Mouse (Mus musculus): ENCODE results near the gene Gm11564. TPM values are rescaled to one million over a fixed set of nuclear protein-coding genes. Genes with fewer than 3 reads are reported as not detected.

Gene Gm11564
- polyA plus RNA-seq, 1 experiment from 2014 or later, result not detected

Other genes with a start within 250 kb of the Gm11564 start
- not detected in 2 replicates for gene Krtap3-1, start 249.0 kb downstream of the Gm11564 start, polyA plus RNA-seq (2014; fragmentation: Nextera tagmentation; extraction: Ambion mirVana)
- gene Krtap1-5, start 234.7 kb downstream of the Gm11564 start, polyA plus RNA-seq (2014; fragmentation: Nextera tagmentation; extraction: Ambion mirVana), result not detected in 2 replicates
- gene Krtap1-4, start 232.0 kb downstream of the Gm11564 start, polyA plus RNA-seq (2014; fragmentation: Nextera tagmentation; extraction: Ambion mirVana), result not detected in 2 replicates
- gene Krtap1-3, start 224.3 kb downstream of the Gm11564 start, polyA plus RNA-seq (2014; fragmentation: Nextera tagmentation; extraction: Ambion mirVana), result not detected in 2 replicates
- not detected in 2 replicates for gene Krtap9-3, start 217.6 kb downstream of the Gm11564 start, polyA plus RNA-seq (2014; fragmentation: Nextera tagmentation; extraction: Ambion mirVana)
- not detected in 2 replicates for gene Gm11938, start 212.4 kb downstream of the Gm11564 start, polyA plus RNA-seq (2014; fragmentation: Nextera tagmentation; extraction: Ambion mirVana)
- not detected in 2 replicates for gene Gm11937, start 205.5 kb downstream of the Gm11564 start, polyA plus RNA-seq (2014; fragmentation: Nextera tagmentation; extraction: Ambion mirVana)
- not detected in 2 replicates for gene Krtap2-4, start 200.8 kb downstream of the Gm11564 start, polyA plus RNA-seq (2014; fragmentation: Nextera tagmentation; extraction: Ambion mirVana)
- not detected in 2 replicates for gene Gm11562, start 195.2 kb downstream of the Gm11564 start, polyA plus RNA-seq (2014; fragmentation: Nextera tagmentation; extraction: Ambion mirVana)
- gene Krtap4-1, start 187.4 kb downstream of the Gm11564 start, polyA plus RNA-seq (2014; fragmentation: Nextera tagmentation; extraction: Ambion mirVana), result not detected in 2 replicates
- not detected in 2 replicates for gene Krtap4-2, start 180.6 kb downstream of the Gm11564 start, polyA plus RNA-seq (2014; fragmentation: Nextera tagmentation; extraction: Ambion mirVana)
- gene Krtap4-7, start 171.6 kb downstream of the Gm11564 start, polyA plus RNA-seq (2014; fragmentation: Nextera tagmentation; extraction: Ambion mirVana), result not detected in 2 replicates
- not detected in 2 replicates for gene Gm11555, start 165.4 kb downstream of the Gm11564 start, polyA plus RNA-seq (2014; fragmentation: Nextera tagmentation; extraction: Ambion mirVana)
- gene Gm11563, start 156.7 kb downstream of the Gm11564 start, polyA plus RNA-seq (2014; fragmentation: Nextera tagmentation; extraction: Ambion mirVana), result not detected in 2 replicates
- not detected in 2 replicates for gene Krtap4-6, start 149.7 kb downstream of the Gm11564 start, polyA plus RNA-seq (2014; fragmentation: Nextera tagmentation; extraction: Ambion mirVana)
- not detected in 2 replicates for gene Gm14190, start 124.9 kb downstream of the Gm11564 start, polyA plus RNA-seq (2014; fragmentation: Nextera tagmentation; extraction: Ambion mirVana)
- gene Gm14180, start 81.4 kb downstream of the Gm11564 start, polyA plus RNA-seq (2014; fragmentation: Nextera tagmentation; extraction: Ambion mirVana), result not detected in 2 replicates
- gene Gm11595, start 42.8 kb downstream of the Gm11564 start, polyA plus RNA-seq (2014; fragmentation: Nextera tagmentation; extraction: Ambion mirVana), result not detected in 2 replicates
- gene Krtap4-8, start 35.0 kb downstream of the Gm11564 start, polyA plus RNA-seq (2014; fragmentation: Nextera tagmentation; extraction: Ambion mirVana), result not detected in 2 replicates
- not detected in 2 replicates for gene Krtap4-9, start 30.5 kb downstream of the Gm11564 start, polyA plus RNA-seq (2014; fragmentation: Nextera tagmentation; extraction: Ambion mirVana)
- gene Gm11596, start 22.2 kb downstream of the Gm11564 start, polyA plus RNA-seq (2014; fragmentation: Nextera tagmentation; extraction: Ambion mirVana), result not detected in 2 replicates
- gene Gm11569, start 16.7 kb downstream of the Gm11564 start, polyA plus RNA-seq (2014; fragmentation: Nextera tagmentation; extraction: Ambion mirVana), result not detected in 2 replicates
- not detected in 2 replicates for gene Gm11554, start 11.2 kb downstream of the Gm11564 start, polyA plus RNA-seq (2014; fragmentation: Nextera tagmentation; extraction: Ambion mirVana)
- gene Krtap4-13, start 5.8 kb downstream of the Gm11564 start, polyA plus RNA-seq (2014; fragmentation: Nextera tagmentation; extraction: Ambion mirVana), result not detected in 2 replicates
- not detected in 2 replicates for gene 2300003K06Rik, start 22.4 kb upstream of the Gm11564 start, polyA plus RNA-seq (2014; fragmentation: Nextera tagmentation; extraction: Ambion mirVana)
- not detected in 2 replicates for gene Krtap4-16, start 35.9 kb upstream of the Gm11564 start, polyA plus RNA-seq (2014; fragmentation: Nextera tagmentation; extraction: Ambion mirVana)
- not detected in 2 replicates for gene Gm11568, start 42.3 kb upstream of the Gm11564 start, polyA plus RNA-seq (2014; fragmentation: Nextera tagmentation; extraction: Ambion mirVana)
- gene Gm11559, start 48.8 kb upstream of the Gm11564 start, polyA plus RNA-seq (2014; fragmentation: Nextera tagmentation; extraction: Ambion mirVana), result not detected in 2 replicates
- not detected in 2 replicates for gene Krtap9-1, start 57.7 kb upstream of the Gm11564 start, polyA plus RNA-seq (2014; fragmentation: Nextera tagmentation; extraction: Ambion mirVana)
- gene Gm11567, start 63.5 kb upstream of the Gm11564 start, polyA plus RNA-seq (2014; fragmentation: Nextera tagmentation; extraction: Ambion mirVana), result not detected in 2 replicates
- not detected in 2 replicates for gene Krtap31-1, start 92.3 kb upstream of the Gm11564 start, polyA plus RNA-seq (2014; fragmentation: Nextera tagmentation; extraction: Ambion mirVana)
- not detected in 2 replicates for gene Gm11565, start 99.1 kb upstream of the Gm11564 start, polyA plus RNA-seq (2014; fragmentation: Nextera tagmentation; extraction: Ambion mirVana)
- gene Krtap31-2, start 120.6 kb upstream of the Gm11564 start, polyA plus RNA-seq (2014; fragmentation: Nextera tagmentation; extraction: Ambion mirVana), result not detected in 2 replicates
- not detected in 2 replicates for gene Krtap9-5, start 132.8 kb upstream of the Gm11564 start, polyA plus RNA-seq (2014; fragmentation: Nextera tagmentation; extraction: Ambion mirVana)
- not detected in 2 replicates for gene Krtap29-1, start 163.4 kb upstream of the Gm11564 start, polyA plus RNA-seq (2014; fragmentation: Nextera tagmentation; extraction: Ambion mirVana)
- gene Krtap16-1, start 170.9 kb upstream of the Gm11564 start, polyA plus RNA-seq (2014; fragmentation: Nextera tagmentation; extraction: Ambion mirVana), result 0.09 TPM in 1 of 2 replicates, not detected in the other
- 0.30 TPM in 1 of 2 replicates, not detected in the other for gene Krtap17-1, start 178.3 kb upstream of the Gm11564 start, polyA plus RNA-seq (2014; fragmentation: Nextera tagmentation; extraction: Ambion mirVana)
- gene Krt33a, start 200.5 kb upstream of the Gm11564 start, polyA plus RNA-seq (2014; fragmentation: Nextera tagmentation; extraction: Ambion mirVana), result not detected in 2 replicates
- not detected in 2 replicates for gene Krt33b, start 214.2 kb upstream of the Gm11564 start, polyA plus RNA-seq (2014; fragmentation: Nextera tagmentation; extraction: Ambion mirVana)
- not detected in 2 replicates for gene Krt34, start 225.9 kb upstream of the Gm11564 start, polyA plus RNA-seq (2014; fragmentation: Nextera tagmentation; extraction: Ambion mirVana)
- not detected in 2 replicates for gene Krt31, start 234.9 kb upstream of the Gm11564 start, polyA plus RNA-seq (2014; fragmentation: Nextera tagmentation; extraction: Ambion mirVana)

Data from forebrain, embryonic 14.5 days (tissue).